Mouse (Mus musculus): ENCODE data around the gene Pgls.
A peak's percentile ranks its signal among the peaks of the same experiment; 100 is the strongest.

Pgls gene

GRCm38 (mm10) chr8:71601939-71602665, 10.1 kb downstream of the Pgls start:
- no peak for DNase-seq

- peak; percentile 92 to 96 for DNase-seq
These were observed 10.8 kb downstream of the Pgls start for GRCm38 (mm10) chr8:71602666-71603334.

- DNase-seq = no peak
These were observed 12.0 kb downstream of the Pgls start for GRCm38 (mm10) chr8:71604021-71604420.

- DNase-seq = peak; percentile 99
These were observed 19.1 kb downstream of the Pgls start, which contains the start of gene Colgalt1 for GRCm38 (mm10) chr8:71610822-71611651. Gene Colgalt1, plus strand, starts transcription at chr8:71610998.

GRCm38 (mm10) chr8:71612141-71612540, 20.2 kb downstream of the Pgls start:
- no peak for DNase-seq

GRCm38 (mm10) chr8:71613418-71613817, 21.4 kb downstream of the Pgls start:
- DNase-seq = no peak

GRCm38 (mm10) chr8:71619786-71620185, 27.8 kb downstream of the Pgls start:
- no peak for DNase-seq

- DNase-seq = no peak
These were observed 33.1 kb downstream of the Pgls start for GRCm38 (mm10) chr8:71625088-71625487.

- DNase-seq = no peak
These were observed 34.8 kb downstream of the Pgls start for GRCm38 (mm10) chr8:71626753-71627152.

GRCm38 (mm10) chr8:71627265-71628099, 35.5 kb downstream of the Pgls start:
- DNase-seq = no peak

GRCm38 (mm10) chr8:71628396-71629095, 36.6 kb downstream of the Pgls start:
- no peak for DNase-seq

- DNase-seq = peak; percentile 93 to 94
These were observed 37.2 kb downstream of the Pgls start for GRCm38 (mm10) chr8:71629096-71629697.

GRCm38 (mm10) chr8:71629781-71630212, 37.8 kb downstream of the Pgls start:
- DNase-seq = peak; percentile 70 to 74

GRCm38 (mm10) chr8:71630761-71631160, 38.8 kb downstream of the Pgls start:
- DNase-seq = no peak

- DNase-seq = no peak
These were observed 39.9 kb downstream of the Pgls start for GRCm38 (mm10) chr8:71631897-71632296.

GRCm38 (mm10) chr8:71633164-71633563, 41.2 kb downstream of the Pgls start:
- DNase-seq = peak; percentile 54 to 62

- peak; percentile 75 to 77 for DNase-seq
These were observed 42.1 kb downstream of the Pgls start for GRCm38 (mm10) chr8:71633981-71634667.

GRCm38 (mm10) chr8:71637149-71638095, 45.4 kb downstream of the Pgls start:
- no peak for DNase-seq

GRCm38 (mm10) chr8:71638321-71638720, 46.3 kb downstream of the Pgls start:
- DNase-seq = no peak
